Comparison of ENCODE assay signal across 9 mouse cellular contexts in genomic region chr1:38450677-38451076, GRCm38 (mm10).
DNase-seq lines count a peak whose midpoint lies in the region; ATAC-seq lines count a peak whose summit lies in the region.
"Had no signal": no experiment of that assay in that cellular context is flagged by ENCODE, and none has a peak within 500 bp of the region (broad histone marks: within the 10 kb centered on the region; RNA-seq: fewer than 3 reads in every experiment).

No protein-coding gene starts in this region.

- H3K9me3 ChIP-seq in hindbrain, embryonic 14.5 days (ENCODE audit: control insufficient read depth, low read length): no peaks in the 10 kb centered on the region

- H3K36me3 ChIP-seq in hindbrain, embryonic 14.5 days (replicated peaks; ENCODE audit: control insufficient read depth, insufficient read depth): no peaks in the 10 kb centered on the region

- peak; percentile 31 for DNase-seq in adipocyte (ENCODE audit: low spot score)
- DNase-seq in cerebellum, adult 11-12 months: peak; percentile 56
- DNase-seq in frontal cortex, postnatal 25 days (ENCODE audit: low spot score in 2 of 2): peak; percentile 25 to 58
- peak; percentile 77 for DNase-seq in hindbrain, embryonic 14.5 days (ENCODE audit: low spot score)
- DNase-seq in lung, postnatal 10 days: peak; percentile 55
- no peak for DNase-seq in spleen, adult 18-20 months
- no peak for DNase-seq in thymus, postnatal 14 days
- no peak for DNase-seq in kidney, adult 11 months

- no peak overlapping the region for H3K4me3 ChIP-seq in hindbrain, embryonic 14.5 days (replicated peaks; ENCODE audit: low read length)
- H3K4me3 ChIP-seq: erythroblast, embryonic 14.5 days had no signal

- peaks cover 39% of the 10 kb centered on the region for H3K4me1 ChIP-seq in hindbrain, embryonic 14.5 days (replicated peaks; ENCODE audit: control insufficient read depth, insufficient read depth, low read length)

- 54% methylated on average over 12 of the region's 12 CpGs for WGBS in hindbrain, embryonic 14.5 days

- no peaks in the 10 kb centered on the region for H3K27me3 ChIP-seq in hindbrain, embryonic 14.5 days (ENCODE audit: control insufficient read depth, insufficient read depth, low read length)

- peak overlapping the region; percentile 74 for H3K27ac ChIP-seq in hindbrain, embryonic 14.5 days

- ATAC-seq in hindbrain, embryonic 14.5 days (ENCODE audit: low FRiP score): peak; percentile 89

- H3K4me2 ChIP-seq in hindbrain, embryonic 14.5 days (replicated peaks): no peak overlapping the region

- H3K9ac ChIP-seq in hindbrain, embryonic 14.5 days: no peak overlapping the region

Comparison
In these comparisons a context has a peak if more than half of its experiments do, and no peak if none do; other contexts are left out.
1. DNase-seq: peak in adipocyte (single experiment), cerebellum, adult 11-12 months (single experiment), frontal cortex, postnatal 25 days (2 of 2), hindbrain, embryonic 14.5 days (single experiment) and lung, postnatal 10 days (single experiment); none in spleen, adult 18-20 months (0 of 2), thymus, postnatal 14 days (single experiment) and kidney, adult 11 months (single experiment).